Mouse (Mus musculus): ENCODE measurements at regions not wholly inside any gene's neighbourhood (a gene's known extent, or its start where the extent isn't known, plus 50 kb on each side); places are given as distances from the start of the nearest gene placed in this dataset.

- no peak for ATAC-seq (ENCODE audit: insufficient number of reproducible peaks, low FRiP score, low TSS enrichment)
Measured at GRCm38 (mm10) chr9:14158096-14158837, 116.6 kb upstream of the Sesn3 start.

- no peak for ATAC-seq (ENCODE audit: insufficient number of reproducible peaks, low FRiP score, low TSS enrichment)
Measured at GRCm38 (mm10) chr9:14160207-14160606, 114.7 kb upstream of the Sesn3 start.

DNA sequence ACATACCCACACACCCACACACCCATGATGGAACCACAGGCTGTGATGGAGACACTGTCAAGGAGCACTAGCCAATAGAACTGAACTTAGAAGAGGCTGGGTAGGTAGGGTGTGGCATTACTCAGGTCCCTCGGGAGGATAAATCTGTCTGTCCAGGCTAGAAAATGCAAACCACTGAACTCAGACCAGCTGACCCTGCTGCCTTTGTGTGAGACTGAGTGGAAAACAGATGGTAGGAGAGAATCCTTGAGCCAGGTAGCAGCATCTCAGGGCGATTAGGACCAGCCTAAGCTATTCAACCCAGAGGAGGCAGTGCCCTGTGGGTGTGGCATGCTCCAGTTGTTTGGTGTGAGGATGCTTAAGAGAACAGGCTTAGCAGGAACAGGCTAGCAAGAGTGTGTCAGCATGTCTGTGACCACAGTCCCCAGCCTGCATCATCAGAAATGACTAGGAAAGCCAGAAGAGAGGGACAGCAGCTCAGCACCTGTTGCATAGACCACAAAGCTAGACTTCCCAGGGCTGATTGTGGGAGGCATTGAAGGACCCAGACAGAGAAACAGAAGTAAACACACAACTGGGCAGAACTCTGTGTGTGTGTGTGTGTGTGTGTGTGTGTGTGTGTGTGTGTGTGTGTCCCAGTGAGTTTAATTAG, 103.2 kb upstream of the Sesn3 start:
- ATAC-seq (ENCODE audit: insufficient number of reproducible peaks, low FRiP score, low TSS enrichment) = no peak

GRCm38 (mm10) chr9:14173631-14174323, 101.1 kb upstream of the Sesn3 start:
- peak; percentile 46 for ATAC-seq (ENCODE audit: insufficient number of reproducible peaks, low FRiP score, low TSS enrichment)

- peak; percentile 9; the same call in 1 of the 2 replicates for ATAC-seq (ENCODE audit: insufficient number of reproducible peaks, low FRiP score, low TSS enrichment)
Measured at GRCm38 (mm10) chr9:14174324-14175040, 100.4 kb upstream of the Sesn3 start.

DNA sequence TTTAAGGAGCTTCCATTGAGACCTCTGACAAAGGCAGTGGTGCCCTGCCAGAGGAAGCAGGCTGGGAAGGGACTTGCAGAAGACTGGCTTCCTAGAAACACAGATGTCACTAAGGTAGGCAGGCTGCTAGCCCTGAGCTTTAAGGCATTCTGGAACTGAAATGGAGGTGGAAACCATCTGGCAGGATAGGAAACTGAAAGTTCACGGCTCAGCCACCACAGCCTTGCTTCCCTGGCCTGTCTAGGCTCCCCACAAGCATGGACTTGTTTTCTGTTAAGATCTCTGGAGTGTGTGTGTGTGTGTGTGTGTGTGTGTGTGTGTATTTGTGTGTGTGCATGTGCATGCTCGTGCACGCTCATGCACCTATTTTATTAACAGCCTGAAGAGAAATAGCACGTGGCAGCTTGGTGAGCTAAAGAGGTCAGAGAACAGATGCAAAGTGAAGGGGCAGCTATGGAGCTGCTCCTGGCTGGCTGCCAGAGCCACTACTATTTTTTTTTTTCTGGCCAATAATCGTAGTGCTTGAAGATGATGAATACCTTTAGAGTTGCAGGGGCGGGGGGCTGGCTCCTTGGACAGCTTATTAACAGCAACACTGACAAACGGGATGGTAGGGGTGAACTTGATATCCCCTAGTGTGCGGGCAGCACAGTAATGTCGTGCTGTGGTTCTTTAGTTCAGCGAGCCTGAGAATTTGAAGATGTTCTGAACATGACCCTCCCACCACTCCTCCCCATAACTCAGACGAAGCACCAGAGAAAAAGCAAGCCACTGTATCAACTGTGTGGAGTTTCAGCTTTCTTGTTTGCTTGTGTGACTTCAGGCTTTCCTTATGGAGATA, 99.6 kb upstream of the Sesn3 start:
- ATAC-seq (ENCODE audit: insufficient number of reproducible peaks, low FRiP score, low TSS enrichment) = no peak

DNA sequence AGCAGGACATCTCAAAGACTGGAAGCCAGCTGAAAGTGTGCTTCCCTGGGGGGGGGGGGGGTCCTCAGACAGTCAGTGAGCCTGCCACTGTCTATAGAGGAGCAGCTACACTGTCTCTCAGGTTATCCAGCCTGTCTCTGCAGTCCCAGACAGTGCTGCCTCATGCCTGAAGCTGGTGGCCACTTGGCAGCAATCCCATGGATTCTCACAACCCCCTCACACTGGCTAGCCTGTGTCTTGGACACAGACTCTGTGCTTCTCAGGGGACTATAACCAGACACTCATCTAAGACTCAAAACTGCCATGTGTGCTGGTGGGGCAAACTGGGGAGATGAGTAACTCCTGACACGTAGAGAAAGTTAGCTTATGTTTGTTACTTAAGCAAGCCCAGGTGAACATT, 95.1 kb upstream of the Sesn3 start:
- ATAC-seq (ENCODE audit: insufficient number of reproducible peaks, low FRiP score, low TSS enrichment) = no peak

DNA sequence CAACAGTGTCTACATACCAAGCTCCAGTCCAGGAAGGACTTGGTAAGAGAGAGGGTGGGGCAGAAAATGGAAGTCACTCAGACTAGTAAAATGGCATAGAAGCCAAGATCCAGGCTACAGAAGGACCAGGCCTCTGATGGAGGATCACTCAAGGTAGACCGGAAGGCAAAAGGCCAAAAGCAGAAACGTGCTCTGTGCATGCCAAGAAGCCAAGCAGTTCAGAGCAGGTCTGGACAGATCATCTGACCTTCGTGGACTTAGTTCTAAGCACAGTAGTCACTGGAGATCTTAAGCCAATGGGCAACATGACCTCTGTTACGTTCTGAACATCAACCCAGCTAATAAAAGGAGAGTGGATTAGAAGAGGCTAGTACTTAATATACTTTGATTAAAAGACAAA, 90.6 kb upstream of the Sesn3 start:
- no peak for ATAC-seq (ENCODE audit: insufficient number of reproducible peaks, low FRiP score, low TSS enrichment)

DNA sequence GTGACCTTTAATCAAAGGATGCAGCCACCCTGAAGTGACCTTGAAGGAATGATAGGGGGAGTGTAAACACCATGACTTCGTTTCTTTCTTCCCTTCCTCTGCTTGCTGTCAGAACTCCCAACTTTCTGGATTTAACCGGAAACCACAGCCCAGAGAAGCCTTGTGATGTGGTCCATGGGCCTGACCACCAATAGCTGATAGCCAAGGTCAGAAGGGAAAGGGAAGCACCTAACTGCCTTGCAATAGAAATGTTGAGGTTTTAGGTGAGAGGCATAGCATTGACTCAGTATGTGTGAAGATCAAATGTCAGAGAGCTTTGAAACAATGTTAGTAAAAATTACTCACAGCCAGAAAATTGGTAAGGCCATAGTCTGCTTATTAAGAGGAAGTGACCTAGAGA, 89.2 kb upstream of the Sesn3 start:
- ATAC-seq (ENCODE audit: insufficient number of reproducible peaks, low FRiP score, low TSS enrichment) = no peak

- ATAC-seq (ENCODE audit: insufficient number of reproducible peaks, low FRiP score, low TSS enrichment) = no peak
Measured at GRCm38 (mm10) chr9:14187753-14188152, 87.1 kb upstream of the Sesn3 start.

DNA sequence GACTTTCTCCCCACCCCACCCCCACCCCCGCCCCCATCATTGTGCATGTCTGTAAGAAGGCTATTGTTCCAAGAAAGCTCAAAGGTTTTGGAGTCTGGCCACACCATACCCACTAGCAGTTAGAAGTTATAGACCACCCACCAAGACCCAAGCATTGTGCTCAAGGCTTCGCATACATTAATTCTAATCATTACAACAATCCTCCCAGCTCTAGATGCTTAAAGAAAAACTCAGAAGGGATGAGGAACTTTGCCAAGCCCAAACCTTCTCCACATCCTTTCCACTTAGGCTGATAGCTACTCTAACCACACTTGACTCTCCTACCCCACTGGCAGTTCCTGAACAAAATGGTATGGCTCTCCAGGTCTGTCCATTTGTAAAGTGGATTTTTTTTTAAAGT, 86.4 kb upstream of the Sesn3 start:
- no peak for ATAC-seq (ENCODE audit: insufficient number of reproducible peaks, low FRiP score, low TSS enrichment)

DNA sequence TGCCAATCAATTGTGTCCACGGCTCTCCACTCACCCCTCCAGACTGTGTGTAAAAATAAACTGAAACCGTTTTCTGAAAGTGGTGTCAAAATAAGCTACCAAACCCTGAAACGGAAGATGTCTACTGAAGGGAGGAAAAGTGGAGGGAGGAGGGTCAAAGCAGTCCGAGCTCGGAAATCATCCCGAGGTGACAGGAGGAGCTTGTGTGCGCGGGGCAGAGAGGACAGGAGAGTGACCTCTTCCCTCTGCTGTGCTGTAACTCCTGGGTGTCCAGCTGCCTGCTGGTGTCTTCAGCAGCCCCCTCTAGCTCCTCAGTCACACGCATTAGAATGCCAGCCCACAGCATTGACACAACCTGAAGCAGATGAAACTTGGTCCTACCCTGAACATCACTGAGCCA, 84.2 kb upstream of the Sesn3 start:
- ATAC-seq (ENCODE audit: insufficient number of reproducible peaks, low FRiP score, low TSS enrichment) = no peak

GRCm38 (mm10) chr9:14194748-14195147, 80.1 kb upstream of the Sesn3 start:
- no peak for ATAC-seq (ENCODE audit: insufficient number of reproducible peaks, low FRiP score, low TSS enrichment)

- no peak for ATAC-seq (ENCODE audit: insufficient number of reproducible peaks, low FRiP score, low TSS enrichment)
Measured at GRCm38 (mm10) chr9:14199116-14199515, 75.8 kb upstream of the Sesn3 start.

- no peak for ATAC-seq (ENCODE audit: insufficient number of reproducible peaks, low FRiP score, low TSS enrichment)
Measured at GRCm38 (mm10) chr9:14199983-14200700, 74.7 kb upstream of the Sesn3 start.

- no peak for ATAC-seq (ENCODE audit: insufficient number of reproducible peaks, low FRiP score, low TSS enrichment)
Measured at GRCm38 (mm10) chr9:14200852-14201251, 74.0 kb upstream of the Sesn3 start.

GRCm38 (mm10) chr9:14202551-14203306, 72.1 kb upstream of the Sesn3 start:
- ATAC-seq (ENCODE audit: insufficient number of reproducible peaks, low FRiP score, low TSS enrichment) = no peak

DNA sequence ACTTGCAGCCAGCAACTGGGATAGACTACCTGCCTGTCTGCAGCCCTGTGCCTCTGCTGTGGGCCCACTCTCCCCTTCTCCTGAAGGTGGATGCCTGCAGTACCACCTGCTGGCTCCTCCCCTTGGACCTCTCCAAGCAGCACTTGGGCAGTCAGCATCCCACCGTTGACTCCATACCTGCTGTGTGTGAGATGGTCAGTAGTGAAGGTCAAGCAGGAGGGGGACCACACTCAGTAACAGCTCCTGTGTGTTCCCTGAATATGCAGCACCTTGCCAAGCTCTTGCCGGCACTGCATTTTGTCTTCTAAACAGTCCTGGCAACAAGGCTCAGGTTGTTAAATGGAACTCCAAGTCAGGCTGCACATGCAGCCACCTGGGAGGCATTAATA, 71.6 kb upstream of the Sesn3 start:
- ATAC-seq (ENCODE audit: insufficient number of reproducible peaks, low FRiP score, low TSS enrichment) = no peak
